Mouse (Mus musculus): ENCODE measurements at regions not wholly inside any gene's neighbourhood (a gene's known extent, or its start where the extent isn't known, plus 50 kb on each side); places are given as distances from the start of the nearest gene placed in this dataset.

GRCm38 (mm10) chr15:5695015-5695414 lies 451.0 kb upstream of the Ptger4 start:
- TF ChIP-seq CTCF (IDR thresholded peaks at IDR 0.05 in 2 of 3, conservative IDR thresholded peaks at IDR 0.05 in 1 of 3; ENCODE audit: control insufficient read depth in 1 of 3, insufficient read depth in 1 of 3, low read depth in 2 of 3, low read length in 3 of 3, poor library complexity in 1 of 3, severe bottlenecking in 1 of 3) (no peak), USF1 (IDR thresholded peaks at IDR 0.05; ENCODE audit: low read depth, low read length) (no peak), JUND (IDR thresholded peaks at IDR 0.05; ENCODE audit: low read depth, low read length) (no peak), SMC3 (IDR thresholded peaks at IDR 0.05; ENCODE audit: low read depth, low read length) (no peak), HCFC1 (IDR thresholded peaks at IDR 0.05; ENCODE audit: low read depth, low read length) (no peak), POLR2AphosphoS5 (IDR thresholded peaks at IDR 0.05; ENCODE audit: borderline replicate concordance, low read depth, low read length) (no peak), ZC3H11A (IDR thresholded peaks at IDR 0.05; ENCODE audit: low read depth, low read length) (no peak), MXI1 (IDR thresholded peaks at IDR 0.05; ENCODE audit: low read depth, low read length) (no peak), POLR2A (IDR thresholded peaks at IDR 0.05; ENCODE audit: control insufficient read depth in 1 of 2, insufficient read depth in 1 of 2, low read depth in 1 of 2, low read length in 2 of 2, poor library complexity in 1 of 2) (no peak), CHD2 (IDR thresholded peaks at IDR 0.05; ENCODE audit: low read length) (no peak), RCOR1 (IDR thresholded peaks at IDR 0.05; ENCODE audit: low read depth, low read length) (no peak), GATA1 (IDR thresholded peaks at IDR 0.05; ENCODE audit: low read depth, low read length) (no peak)

Measured in MEL (cell line).